ENCODE assay signal across 7 mouse cellular contexts in the genomic region with DNA sequence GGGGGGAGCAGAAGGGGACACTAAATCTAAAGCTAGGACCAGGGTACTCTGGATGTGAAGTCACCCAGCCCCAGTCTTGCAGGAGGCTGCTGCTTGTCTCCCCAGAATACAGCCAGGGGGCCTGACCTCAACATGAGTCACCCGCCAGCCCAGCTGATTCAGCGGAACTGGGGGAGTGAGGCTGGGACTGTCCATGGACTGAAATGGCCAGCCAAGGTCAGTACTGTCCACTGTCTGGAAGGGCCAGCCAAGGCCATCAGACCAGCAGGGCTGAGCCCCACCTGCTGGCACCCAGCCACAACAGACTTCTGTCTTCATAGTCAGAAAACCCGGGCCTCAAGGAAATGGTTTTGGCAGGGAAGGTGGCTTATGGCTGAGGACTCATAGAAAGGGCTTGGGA. TPM values are rescaled to one million over a fixed set of nuclear protein-coding genes. Genes with fewer than 3 reads are reported as not detected.
DNase-seq lines count a peak whose midpoint lies in the region; ATAC-seq and TF ChIP-seq lines count a peak whose summit lies in the region.

No protein-coding gene starts in this region.

- peak; percentile 21 for DNase-seq in urinary bladder, postnatal 25 days (ENCODE audit: low spot score)
- no peak for DNase-seq in urinary bladder, postnatal 10 days (ENCODE audit: low spot score)
- peak; percentile 42 to 50 for DNase-seq in gastrocnemius, postnatal 36 days
- peak; percentile 27 for DNase-seq in kidney, postnatal 0 days (ENCODE audit: low spot score)

- no peaks in the 10 kb centered on the region for H3K27me3 ChIP-seq in kidney, postnatal 0 days (ENCODE audit: insufficient read depth, low read length)
- no peaks in the 10 kb centered on the region for H3K27me3 ChIP-seq in hindbrain, embryonic 16.5 days (replicated peaks; ENCODE audit: control insufficient read depth, insufficient read depth, low read length)

- peak; percentile 27 for TF ChIP-seq CTCF in kidney, postnatal 0 days (IDR thresholded peaks at IDR 0.05; ENCODE audit: low read depth)

- H3K36me3 ChIP-seq in kidney, postnatal 0 days (ENCODE audit: insufficient read depth, low read length): no peaks in the 10 kb centered on the region
- peaks cover 17% of the 10 kb centered on the region for H3K36me3 ChIP-seq in hindbrain, embryonic 16.5 days (ENCODE audit: control insufficient read depth, insufficient read depth, low read length)

- no peaks in the 10 kb centered on the region for H3K9me3 ChIP-seq in kidney, postnatal 0 days (replicated peaks; ENCODE audit: low read length)
- no peaks in the 10 kb centered on the region for H3K9me3 ChIP-seq in hindbrain, embryonic 16.5 days (ENCODE audit: control insufficient read depth, low read length)

- ATAC-seq in kidney, postnatal 0 days (replicated peaks; ENCODE audit: low FRiP score, low read depth): peak; percentile 76
- peak; percentile 62; the same call in 1 of the 2 replicates for ATAC-seq in megakaryocyte progenitor cell, adult 5-6 weeks (replicated peaks; ENCODE audit: poor library complexity)
- ATAC-seq in hindbrain, embryonic 16.5 days: no peak
- ATAC-seq in monocyte, adult 5-6 weeks (replicated peaks; ENCODE audit: insufficient number of reproducible peaks, low FRiP score, low TSS enrichment, poor library complexity, severe bottlenecking): no peak

- WGBS in kidney, postnatal 0 days: 29% methylated on average over 3 of the region's 3 CpGs
- WGBS in hindbrain, embryonic 16.5 days: 60% methylated on average over 3 of the region's 3 CpGs

- H3K9ac ChIP-seq in kidney, postnatal 0 days (ENCODE audit: low read depth, low read length): no peak overlapping the region
- H3K9ac ChIP-seq in hindbrain, embryonic 16.5 days (ENCODE audit: low read depth, low read length): no peak overlapping the region

- H3K4me1 ChIP-seq in kidney, postnatal 0 days (replicated peaks; ENCODE audit: insufficient read depth, low read length): no peaks in the 10 kb centered on the region; the same call in 1 of the 2 replicates
- H3K4me1 ChIP-seq in hindbrain, embryonic 16.5 days (ENCODE audit: control insufficient read depth, insufficient read depth, low read depth, low read length): no peaks in the 10 kb centered on the region

- no peak overlapping the region for H3K4me2 ChIP-seq in kidney, postnatal 0 days (ENCODE audit: low read length)
- no peak overlapping the region for H3K4me2 ChIP-seq in hindbrain, embryonic 16.5 days (ENCODE audit: low read length)

- intact Hi-C loops in gastrocnemius, postnatal 36 days (cut with DNase I): no loop called here

- no peak overlapping the region for H3K27ac ChIP-seq in kidney, postnatal 0 days
- no peak overlapping the region for H3K27ac ChIP-seq in hindbrain, embryonic 16.5 days (ENCODE audit: low read depth, low read length)

- H3K4me3 ChIP-seq in kidney, postnatal 0 days (replicated peaks; ENCODE audit: low read depth, low read length): no peak overlapping the region
- H3K4me3 ChIP-seq in hindbrain, embryonic 16.5 days (ENCODE audit: low read length): no peak overlapping the region

RNA-seq across cellular contexts. Expression of a gene that starts 17.9 kb away (rescaled TPM):
- total RNA-seq in gastrocnemius, postnatal 36 days (2021): 10 to 100 TPM; 21.9 to 22.1 TPM
- 75.2 and 77.7 TPM in 2 replicates for polyA plus RNA-seq in kidney, postnatal 0 days (2015; fragmentation: Nextera tagmentation; extraction: Ambion mirVana)
- total RNA-seq in megakaryocyte progenitor cell, adult 5-6 weeks (2015): 0.25 and 0.71 TPM in 2 replicates
- total RNA-seq in megakaryocyte progenitor cell, adult 5-6 weeks (2017): 1.3 TPM in 1 of 2 replicates, not detected in the other
- 26.2 and 33.4 TPM in 2 replicates for polyA plus RNA-seq in hindbrain, embryonic 16.5 days (2015; fragmentation: Nextera tagmentation; extraction: Ambion mirVana)
- total RNA-seq in monocyte, adult 5-6 weeks (2017): 1.1 to 1.7 TPM in 2 of 3 replicates, not detected in the other

Comparison
In these comparisons a context has a peak if more than half of its experiments do, and no peak if none do; other contexts are left out.
1. ATAC-seq: peak in kidney, postnatal 0 days (single experiment) and megakaryocyte progenitor cell, adult 5-6 weeks (single experiment); none in hindbrain, embryonic 16.5 days (single experiment) and monocyte, adult 5-6 weeks (single experiment).